Mouse (Mus musculus) liver, embryonic 14 days (tissue): ENCODE measurements around the gene Olfr1425. TPM values are rescaled to one million over a fixed set of nuclear protein-coding genes. Genes with fewer than 3 reads are reported as not detected.

Experiments used
- polyA plus RNA-seq: library from polyadenylated mRNA; depleted of rRNA; stranded (reverse); fragments of >200 nt; gene quantifications from 2 replicates; pipeline ENCODE4 v1.2.3, GENCODE M21; 2012; rRNA removed

The Olfr1425 gene
- not detected in 2 replicates for polyA plus RNA-seq

GRCm38 (mm10) chr19:12077631-12078030, at the start of gene Olfr1425:
Gene Olfr1425, minus strand, starts transcription at chr19:12077731.

GRCm38 (mm10) chr19:12123103-12123502, 45.6 kb upstream of the Olfr1425 start, which contains the start of gene Olfr76:
Gene Olfr76, minus strand, starts transcription at chr19:12123203.

GRCm38 (mm10) chr19:12115797-12116196, 38.3 kb upstream of the Olfr1425 start, which contains the start of gene Olfr1428:
Gene Olfr1428, minus strand, starts transcription at chr19:12115897.

GRCm38 (mm10) chr19:12103234-12103633, 25.7 kb upstream of the Olfr1425 start, which contains the start of gene Olfr1427:
Gene Olfr1427, minus strand, starts transcription at chr19:12103334.

GRCm38 (mm10) chr19:12091913-12092312, 14.4 kb upstream of the Olfr1425 start, which contains the start of gene Olfr1426:
Gene Olfr1426, minus strand, starts transcription at chr19:12092013.

GRCm38 (mm10) chr19:12062582-12062981, 14.9 kb downstream of the Olfr1425 start, which contains the start of gene Olfr1424:
Gene Olfr1424, minus strand, starts transcription at chr19:12062682.

GRCm38 (mm10) chr19:12041217-12041616, 36.3 kb downstream of the Olfr1425 start, which contains the start of gene Olfr1423:
Gene Olfr1423, minus strand, starts transcription at chr19:12041317.

Other genes with a start within 250 kb of the Olfr1425 start
- gene Olfr1417, start 238.5 kb downstream of the Olfr1425 start, polyA plus RNA-seq = not detected in 2 replicates
- not detected in 2 replicates for gene Olfr1418, start 216.7 kb downstream of the Olfr1425 start, polyA plus RNA-seq
- gene Olfr1419, start 202.6 kb downstream of the Olfr1425 start, polyA plus RNA-seq = not detected in 2 replicates
- not detected in 2 replicates for gene Olfr1420, start 191.2 kb downstream of the Olfr1425 start, polyA plus RNA-seq
- 6.5 and 9.5 TPM in 2 replicates for gene Patl1, start 165.3 kb downstream of the Olfr1425 start, polyA plus RNA-seq
- 11.2 and 12.4 TPM in 2 replicates for gene Osbp, start 111.8 kb downstream of the Olfr1425 start, polyA plus RNA-seq
- gene Olfr1423, start 36.4 kb downstream of the Olfr1425 start, polyA plus RNA-seq = not detected in 2 replicates
- gene Olfr1424, start 15.0 kb downstream of the Olfr1425 start, polyA plus RNA-seq = not detected in 2 replicates
- gene Olfr1426, start 14.3 kb upstream of the Olfr1425 start, polyA plus RNA-seq = not detected in 2 replicates
- not detected in 2 replicates for gene Olfr1427, start 25.6 kb upstream of the Olfr1425 start, polyA plus RNA-seq
- not detected in 2 replicates for gene Olfr1428, start 38.2 kb upstream of the Olfr1425 start, polyA plus RNA-seq
- gene Olfr76, start 45.5 kb upstream of the Olfr1425 start, polyA plus RNA-seq = not detected in 2 replicates
- not detected in 2 replicates for gene Olfr1555-ps1, start 92.4 kb upstream of the Olfr1425 start, polyA plus RNA-seq
- not detected in 2 replicates for gene Olfr1431, start 122.9 kb upstream of the Olfr1425 start, polyA plus RNA-seq
- not detected in 2 replicates for gene Olfr1432, start 154.9 kb upstream of the Olfr1425 start, polyA plus RNA-seq
- not detected in 2 replicates for gene Olfr262, start 163.9 kb upstream of the Olfr1425 start, polyA plus RNA-seq
- gene Olfr235, start 183.3 kb upstream of the Olfr1425 start, polyA plus RNA-seq = not detected in 2 replicates
- gene Olfr1434, start 202.1 kb upstream of the Olfr1425 start, polyA plus RNA-seq = not detected in 2 replicates
- not detected in 2 replicates for gene Olfr1436, start 221.4 kb upstream of the Olfr1425 start, polyA plus RNA-seq
- gene Olfr1437, start 247.4 kb upstream of the Olfr1425 start, polyA plus RNA-seq = not detected in 2 replicates